Mouse (Mus musculus): ENCODE measurements around the gene Napepld.
A peak's percentile ranks its signal among the peaks of the same experiment; 100 is the strongest.
"Not testable (repeated sequence)": the region's sequence is repeated elsewhere in the genome, so short reads cannot be mapped to it uniquely, and the experiment has no call there.

Napepld gene

DNA sequence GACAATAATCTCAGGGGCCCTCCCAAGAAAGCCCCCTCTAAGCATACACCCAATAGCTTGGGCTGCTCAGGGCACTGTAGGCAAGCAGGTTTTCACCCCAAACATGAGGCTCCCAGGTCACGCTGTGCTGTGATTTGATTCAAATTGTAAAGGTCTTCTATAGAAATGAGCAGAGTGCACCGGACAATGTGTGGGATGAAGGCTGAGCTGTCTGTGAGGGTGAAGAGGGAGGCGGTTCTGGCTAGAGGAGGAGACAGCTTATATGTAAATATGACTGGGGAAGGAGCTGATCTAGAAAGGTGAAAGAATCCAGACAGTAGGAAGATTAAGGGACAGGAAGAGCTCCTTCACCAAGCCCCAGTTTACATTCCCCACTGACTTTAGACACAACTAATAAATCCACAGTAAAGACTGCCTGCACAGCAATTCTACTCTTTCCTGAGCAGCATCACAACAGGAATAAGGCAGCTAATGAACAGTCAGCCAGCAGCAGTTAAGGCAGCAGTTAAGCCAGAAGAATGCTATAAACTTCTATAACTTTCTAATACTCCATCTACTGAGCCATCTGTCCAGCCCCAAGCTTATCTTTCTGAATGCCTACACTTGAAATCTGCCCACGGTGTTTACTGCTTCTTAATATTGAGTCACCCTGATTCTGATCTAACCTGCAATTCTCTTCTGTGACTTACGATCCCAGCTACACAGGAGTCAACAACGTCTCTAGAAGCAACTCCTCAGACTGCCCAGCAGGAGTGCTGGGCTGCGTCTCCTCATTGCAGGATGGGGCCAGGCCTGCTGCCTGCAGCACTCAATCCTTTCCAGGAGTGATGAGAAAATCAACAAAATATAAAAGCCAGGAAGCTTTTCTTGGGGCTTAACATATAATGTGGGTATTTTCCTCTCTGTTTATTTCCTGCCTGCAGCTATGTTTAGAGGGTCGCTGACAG, 33.7 kb downstream of the Napepld start:
- DNase-seq (ENCODE audit: low read depth, low spot score): no peak

GRCm38 (mm10) chr5:21663081-21663480, 38.1 kb downstream of the Napepld start:
- no peak for DNase-seq (ENCODE audit: low read depth, low spot score)

- DNase-seq (ENCODE audit: low read depth, low spot score): no peak
These were observed 40.3 kb downstream of the Napepld start for GRCm38 (mm10) chr5:21660850-21661249.

GRCm38 (mm10) chr5:21658623-21659395, 42.4 kb downstream of the Napepld start:
- DNase-seq (ENCODE audit: low read depth, low spot score): peak; percentile 80

DNA sequence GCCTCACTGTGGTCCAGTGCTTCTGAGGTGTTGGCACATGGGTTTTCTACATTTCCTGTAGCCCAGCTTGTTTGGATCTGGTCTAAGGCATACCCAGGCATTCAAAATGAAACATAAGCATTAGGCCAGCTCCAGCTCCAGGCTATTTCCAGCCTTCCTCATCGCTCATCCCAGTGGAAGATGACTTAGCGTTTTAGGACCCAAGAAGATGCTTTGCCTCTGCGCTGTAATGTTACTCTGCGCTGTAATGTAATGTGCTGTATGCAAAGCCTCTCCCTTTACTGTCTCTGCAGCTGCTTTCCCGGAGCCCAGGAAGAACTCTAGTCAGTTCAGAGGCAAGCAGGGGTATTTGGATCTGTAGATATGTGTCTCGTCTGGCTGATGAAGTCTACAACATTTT, 43.2 kb downstream of the Napepld start:
- DNase-seq (ENCODE audit: low read depth, low spot score): no peak

DNA sequence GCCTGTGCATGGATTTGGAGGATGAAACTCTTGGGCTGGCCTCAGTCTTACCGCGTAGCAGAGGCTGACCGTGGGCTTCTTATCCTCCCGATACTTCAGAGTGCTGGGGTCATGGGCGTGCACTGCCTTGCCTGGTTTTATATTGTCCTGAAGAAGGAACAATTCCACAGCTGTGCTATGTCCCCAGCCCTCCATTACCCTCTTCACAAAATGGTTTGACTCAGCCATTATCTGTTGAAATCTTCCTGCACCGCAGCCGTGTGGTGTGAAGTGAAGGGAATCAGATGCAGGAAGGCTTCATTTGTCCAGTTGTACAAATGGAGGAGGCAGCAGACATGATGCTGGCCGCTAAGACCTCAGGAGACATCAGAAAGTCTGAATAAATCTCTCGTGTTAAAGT, 44.3 kb downstream of the Napepld start:
- no peak for DNase-seq (ENCODE audit: low read depth, low spot score)

- DNase-seq (ENCODE audit: low read depth, low spot score): no peak
These were observed 49.1 kb downstream of the Napepld start for GRCm38 (mm10) chr5:21651885-21652612.

- no peak for DNase-seq (ENCODE audit: low read depth, low spot score)
These were observed 50.5 kb downstream of the Napepld start for GRCm38 (mm10) chr5:21650736-21651135.

DNA sequence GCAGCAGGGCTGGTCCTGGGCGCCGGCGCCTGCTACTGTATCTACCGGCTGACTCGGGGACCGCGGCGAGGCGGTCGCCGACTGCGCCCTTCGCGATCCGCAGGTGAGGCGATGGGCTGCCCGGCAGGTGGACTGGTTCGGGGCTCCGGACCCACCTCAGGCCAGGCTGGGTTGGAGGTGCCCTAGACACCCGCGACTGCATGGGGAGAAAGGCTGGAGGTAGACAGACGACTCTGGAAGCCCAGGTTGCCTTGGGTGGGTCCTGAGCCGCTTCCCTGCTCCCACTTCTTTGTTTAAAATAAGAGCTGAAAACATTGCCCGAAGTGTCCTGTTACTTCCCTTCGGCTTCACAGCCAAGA, 55.1 kb downstream of the Napepld start:
- DNase-seq (ENCODE audit: low read depth, low spot score): no peak

- DNase-seq (ENCODE audit: low read depth, low spot score): peak; percentile 94
These were observed 55.6 kb downstream of the Napepld start, which contains the start of the genes Fbxl13 and Armc10 for GRCm38 (mm10) chr5:21645439-21646132. Fbxl13 (minus strand) TSS chr5:21645634. Armc10 (plus strand) TSS chr5:21645813.

DNA sequence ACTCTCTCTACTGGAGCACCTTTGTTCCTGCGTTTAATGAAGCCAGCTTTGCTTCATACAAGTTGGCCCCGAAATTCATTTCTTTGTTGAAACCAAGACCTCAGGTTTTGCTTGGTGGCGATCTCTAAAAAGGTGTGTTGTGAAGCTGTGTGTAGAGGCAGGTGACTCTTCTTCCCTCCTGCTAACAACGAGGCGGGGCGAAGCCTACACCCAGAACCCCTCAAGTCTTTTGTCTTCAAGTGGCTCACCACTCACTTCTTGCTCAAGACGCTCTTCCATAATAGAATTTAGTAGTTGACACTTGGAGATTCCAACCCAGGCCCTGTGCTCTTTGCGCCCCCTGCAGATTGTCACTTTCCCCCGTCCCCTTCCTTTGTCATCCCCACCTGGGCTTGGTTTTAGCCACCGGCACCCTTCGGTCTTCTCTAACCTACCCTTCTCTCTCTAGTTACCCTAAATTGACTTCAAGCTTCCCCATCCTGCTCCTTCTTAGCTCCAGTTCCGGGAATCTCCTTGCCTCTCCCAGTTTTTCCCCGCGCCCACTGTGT, 56.2 kb downstream of the Napepld start:
- no peak for DNase-seq (ENCODE audit: low read depth, low spot score)

GRCm38 (mm10) chr5:21643606-21644005, 57.6 kb downstream of the Napepld start:
- DNase-seq (ENCODE audit: low read depth, low spot score): no peak

- DNase-seq (ENCODE audit: low read depth, low spot score): peak; percentile 71
These were observed 60.2 kb downstream of the Napepld start for GRCm38 (mm10) chr5:21640961-21641360.

GRCm38 (mm10) chr5:21625916-21626315, 75.3 kb downstream of the Napepld start:
- DNase-seq (ENCODE audit: low read depth, low spot score): no peak

GRCm38 (mm10) chr5:21616450-21617009, 84.7 kb downstream of the Napepld start:
- DNase-seq (ENCODE audit: low read depth, low spot score): no peak

DNA sequence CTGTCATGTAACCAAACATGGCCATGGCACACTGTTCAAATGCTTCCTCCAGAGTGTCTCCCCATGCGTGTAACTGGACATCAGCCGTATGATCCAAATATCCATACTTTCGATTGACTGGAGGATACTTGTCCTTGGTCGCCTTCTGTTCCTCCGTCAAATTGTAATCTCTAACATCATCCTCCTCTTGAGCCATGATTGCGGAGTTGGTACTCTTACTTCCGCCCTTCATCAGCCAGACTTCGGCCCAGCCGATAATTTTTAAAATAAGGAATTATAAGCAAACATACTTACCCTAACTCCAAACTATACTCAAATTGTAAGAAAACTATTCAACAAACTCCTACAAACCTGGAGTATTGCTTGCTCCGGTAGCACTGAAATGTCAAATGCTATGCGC, 86.9 kb downstream of the Napepld start:
- not testable (repeated sequence) for DNase-seq (ENCODE audit: low read depth, low spot score)

Measured in 3T3-L1 (cell line).